ENCODE assay signal across 33 mouse cellular contexts in genomic region chr16:65155536-65155935, GRCm38 (mm10). TPM values are rescaled to one million over a fixed set of nuclear protein-coding genes. Genes with fewer than 3 reads are reported as not detected.
"Had no signal": no experiment of that assay in that cellular context is flagged by ENCODE, and none has a peak within 500 bp of the region (broad histone marks: within the 10 kb centered on the region; RNA-seq: fewer than 3 reads in every experiment).

No protein-coding gene starts in this region.

- H3K9ac ChIP-seq: heart, embryonic 12.5 days; hindbrain, embryonic 13.5 days; hindbrain, embryonic 15.5 days; intestine, embryonic 15.5 days; limb, embryonic 13.5 days; limb, embryonic 15.5 days had no signal

- H3K27ac ChIP-seq: gastrocnemius, adult 2 months; heart, embryonic 10.5 days; hindbrain, embryonic 10.5 days; hindbrain, embryonic 13.5 days; hindbrain, embryonic 15.5 days; intestine, embryonic 15.5 days; layer of hippocampus, adult 2 months; limb, embryonic 13.5 days; limb, embryonic 15.5 days had no signal

- H3K4me3 ChIP-seq: gastrocnemius, adult 2 months; heart, embryonic 10.5 days; heart, embryonic 12.5 days; hindbrain, embryonic 10.5 days; hindbrain, embryonic 13.5 days; hindbrain, embryonic 15.5 days; intestine, embryonic 15.5 days; layer of hippocampus, adult 2 months; limb, embryonic 13.5 days; limb, embryonic 15.5 days had no signal

- ATAC-seq: inflammation-experienced regulatory T-cells, adult 6 months; intestine, embryonic 15.5 days; intestine, postnatal 0 days had no signal

- H3K36me3 ChIP-seq: heart, embryonic 10.5 days; heart, embryonic 12.5 days; hindbrain, embryonic 10.5 days; hindbrain, embryonic 13.5 days; hindbrain, embryonic 15.5 days; intestine, embryonic 15.5 days; limb, embryonic 13.5 days; limb, embryonic 15.5 days had no signal

- DNase-seq: gastrocnemius, adult 2 months; gastrocnemius, postnatal 10 days; gastrocnemius, postnatal 25 days; heart, adult 18-20 months; heart, postnatal 10 days; heart, postnatal 4 days; kidney, adult 18-20 months; kidney, adult 8-10 months; kidney, postnatal 10 days; kidney, postnatal 25 days; kidney, postnatal 4 days; layer of hippocampus, postnatal 36 days; left cerebral cortex, postnatal 4 days had no signal

- H3K4me2 ChIP-seq: heart, embryonic 12.5 days; hindbrain, embryonic 13.5 days; hindbrain, embryonic 15.5 days; intestine, embryonic 15.5 days; limb, embryonic 13.5 days; limb, embryonic 15.5 days had no signal

- H3K27me3 ChIP-seq: heart, embryonic 12.5 days; hindbrain, embryonic 13.5 days; hindbrain, embryonic 15.5 days; intestine, embryonic 15.5 days; limb, embryonic 13.5 days; limb, embryonic 15.5 days had no signal

- H3K4me1 ChIP-seq: heart, embryonic 10.5 days; heart, embryonic 12.5 days; hindbrain, embryonic 13.5 days; hindbrain, embryonic 15.5 days; intestine, embryonic 15.5 days; limb, embryonic 15.5 days had no signal

- H3K9me3 ChIP-seq: heart, embryonic 10.5 days; heart, embryonic 12.5 days; hindbrain, embryonic 10.5 days; hindbrain, embryonic 13.5 days; hindbrain, embryonic 15.5 days; intestine, embryonic 15.5 days; limb, embryonic 13.5 days; limb, embryonic 15.5 days had no signal

RNA-seq across cellular contexts. Expression of gene Htr1f, which starts 49.9 kb away (rescaled TPM):
- total RNA-seq: gastrocnemius, adult 2 months; gastrocnemius, postnatal 10 days; gastrocnemius, postnatal 25 days; gastrocnemius, postnatal 4 days; granulocyte monocyte progenitor cell, adult 5-6 weeks; heart, adult 18-20 months; heart, adult 8-10 months; heart, postnatal 10 days; heart, postnatal 25 days; heart, postnatal 4 days; liver, adult 2 months had no signal
- polyA plus RNA-seq: heart, embryonic 10.5 days; heart, embryonic 12.5 days; heart, embryonic 14.5 days; heart, embryonic 16.5 days; inflammation-experienced regulatory T-cells, adult 6 months; intestine, embryonic 15.5 days; intestine, postnatal 0 days; kidney, embryonic 16.5 days; limb, embryonic 11.5 days; liver, adult 2 months had no signal
